Mouse (Mus musculus) embryonic fibroblast, embryonic 13.5 days (primary cell): Measurements from ENCODE around the gene Gzmn.

Experiments
- CTCF ChIP-seq: IDR thresholded peaks from 2 replicates; pipeline ENCODE4 v1.5.1; 2011; ENCODE audit warnings: mild to moderate bottlenecking, control low read depth, low read length, moderate library complexity, borderline replicate concordance; ENCODE audit not compliant: insufficient read depth
- POLR2A ChIP-seq: IDR thresholded peaks from 2 replicates; pipeline ENCODE4 v1.6.1; 2011; ENCODE audit warnings: low read depth, mild to moderate bottlenecking, control low read depth, low read length, moderate library complexity

- TF ChIP-seq CTCF (no peak), POLR2A (no peak)
These were observed at the start of gene Gzmn for GRCm38 (mm10) chr14:56174499-56174898.
